Mouse (Mus musculus) intestine, embryonic 14.5 days (tissue): ENCODE data around the gene Spata2l. TPM values are rescaled to one million over a fixed set of nuclear protein-coding genes. Genes with fewer than 3 reads are reported as not detected.
"Not testable (repeated sequence)": the region's sequence is repeated elsewhere in the genome, so short reads cannot be mapped to it uniquely, and the experiment has no call there.

Experiments
- ATAC-seq: fragments of 200-750 bp; cut with Nextera tagmentation; replicated peaks from 2 replicates; pipeline ENCODE4 v1.8.0; 2017; ENCODE audit warnings: low read depth, moderate number of reproducible peaks, moderate TSS enrichment, moderate library complexity; ENCODE audit not compliant: low FRiP score, low TSS enrichment
- DNase-seq: peaks from one replicate; pipeline ENCODE4 v3.0.0-alpha.2; 2018; ENCODE audit warnings: low spot score
- H3K27ac ChIP-seq: fragments of 300-500 bp; sonication (generic); 2 replicates; pipeline ENCODE4 v1.5.1; 2014; ENCODE audit warnings: low read depth, mild to moderate bottlenecking, control low read depth
- H3K27me3 ChIP-seq: fragments of 300-500 bp; sonication (generic); replicated peaks from 2 replicates; pipeline ENCODE4 v1.6.1; 2014; ENCODE audit warnings: low read length, control low read depth; ENCODE audit not compliant: control insufficient read depth, insufficient read depth
- H3K36me3 ChIP-seq: fragments of 300-500 bp; sonication (generic); 2 replicates; pipeline ENCODE4 v1.6.1; 2014; ENCODE audit warnings: low read length, control low read depth; ENCODE audit not compliant: control insufficient read depth, insufficient read depth
- H3K4me1 ChIP-seq: fragments of 300-500 bp; sonication (generic); replicated peaks from 2 replicates; pipeline ENCODE4 v1.6.1; 2014; ENCODE audit warnings: low read length, control low read depth, mixed read lengths; ENCODE audit not compliant: control insufficient read depth, insufficient read depth
- H3K4me2 ChIP-seq: fragments of 300-500 bp; sonication (generic); 2 replicates; pipeline ENCODE4 v1.6.1; 2014; ENCODE audit warnings: low read length
- H3K4me3 ChIP-seq: fragments of 300-500 bp; sonication (generic); 2 replicates; pipeline ENCODE4 v1.5.1; 2014; ENCODE audit warnings: low read depth, low read length, control low read depth, mixed read lengths
- H3K9ac ChIP-seq: fragments of 300-500 bp; sonication (generic); 2 replicates; pipeline ENCODE4 v1.6.1; 2014; ENCODE audit warnings: mild to moderate bottlenecking, low read length
- H3K9me3 ChIP-seq: fragments of 300-500 bp; sonication (generic); 2 replicates; pipeline ENCODE4 v1.6.1; 2016; ENCODE audit warnings: low read length, control low read depth; ENCODE audit not compliant: control insufficient read depth
- WGBS: fragments of 180-500 bp; shearing (Covaris S2); extraction: QIAGEN DNeasy Blood & Tissue Kit; methylation state at CpG from one replicate; pipeline ENCODE4 v1.1.7; 2014; 5-methylcytosine and 5-hydroxymethylcytosine counted together
- polyA plus RNA-seq: library from polyadenylated mRNA; unstranded; fragments of >200 nt; fragmentation: Nextera tagmentation; extraction: Ambion mirVana; gene quantifications from 2 replicates; pipeline ENCODE4 v1.2.1, GENCODE M21; 2014

Spata2l gene
- polyA plus RNA-seq, 1 experiment from 2014 or later, result 3.7 TPM

GRCm38 (mm10) chr8:123202288-123202687, 33.7 kb downstream of the Spata2l start:
- peak; percentile 95 for DNase-seq
- WGBS, result 30% methylated on average over 5 of the region's 5 CpGs
- Histone ChIP-seq H3K36me3 (peaks cover 20% of the 10 kb centered on the region), H3K27ac (no peak overlapping the region), H3K27me3 (no peaks in the 10 kb centered on the region), H3K9me3 (no peaks in the 10 kb centered on the region), H3K4me3 (no peak overlapping the region), H3K9ac (no peak overlapping the region), H3K4me2 (no peak overlapping the region), H3K4me1 (no peaks in the 10 kb centered on the region)
- no peak for ATAC-seq

- ATAC-seq (no peak), DNase-seq (no peak)
- Histone ChIP-seq H3K9ac (no peak overlapping the region), H3K27me3 (no peaks in the 10 kb centered on the region), H3K27ac (no peak overlapping the region), H3K4me1 (no peaks in the 10 kb centered on the region), H3K4me2 (no peak overlapping the region), H3K4me3 (no peak overlapping the region), H3K36me3 (no peaks in the 10 kb centered on the region; the same call in 1 of the 2 replicates), H3K9me3 (no peaks in the 10 kb centered on the region)
- 58% methylated on average over 14 of the region's 14 CpGs for WGBS
These were observed 36.2 kb downstream of the Spata2l start for GRCm38 (mm10) chr8:123199864-123200263.

GRCm38 (mm10) chr8:123197016-123197415, 39.0 kb downstream of the Spata2l start:
- 74% methylated on average over 5 of the region's 5 CpGs for WGBS
- H3K9ac ChIP-seq, H3K4me3 ChIP-seq, H3K27me3 ChIP-seq, H3K4me2 ChIP-seq, ATAC-seq, H3K27ac ChIP-seq, H3K9me3 ChIP-seq, H3K36me3 ChIP-seq, DNase-seq, H3K4me1 ChIP-seq: not testable (repeated sequence)

GRCm38 (mm10) chr8:123193771-123194170, 42.3 kb downstream of the Spata2l start:
- WGBS, result 82% methylated on average over 9 of the region's 9 CpGs
- H3K9me3 ChIP-seq, result no peaks in the 10 kb centered on the region
- H3K4me1 ChIP-seq, result no peaks in the 10 kb centered on the region
- ATAC-seq (no peak), DNase-seq (no peak)
- no peaks in the 10 kb centered on the region for H3K27me3 ChIP-seq
- H3K4me2 ChIP-seq, result no peak overlapping the region
- H3K4me3 ChIP-seq, result no peak overlapping the region
- H3K36me3 ChIP-seq, result no peaks in the 10 kb centered on the region
- no peak overlapping the region for H3K9ac ChIP-seq
- no peak overlapping the region for H3K27ac ChIP-seq

GRCm38 (mm10) chr8:123191908-123192307, 44.1 kb downstream of the Spata2l start:
- H3K9me3 ChIP-seq, result no peaks in the 10 kb centered on the region
- H3K4me1 ChIP-seq, result no peaks in the 10 kb centered on the region
- no peak overlapping the region for H3K4me2 ChIP-seq
- no peaks in the 10 kb centered on the region for H3K27me3 ChIP-seq
- DNase-seq (peak; percentile 54), ATAC-seq (no peak)
- no peak overlapping the region for H3K9ac ChIP-seq
- H3K36me3 ChIP-seq, result no peaks in the 10 kb centered on the region
- H3K27ac ChIP-seq, result no peak overlapping the region
- no peak overlapping the region for H3K4me3 ChIP-seq
- 57% methylated on average over 7 of the region's 8 CpGs for WGBS

- DNase-seq, result peak; percentile 90
- 3% methylated on average over 9 of the region's 9 CpGs for WGBS
- H3K4me1 ChIP-seq, result peaks cover 9% of the 10 kb centered on the region
These were observed 45.4 kb downstream of the Spata2l start for GRCm38 (mm10) chr8:123190678-123191077.

GRCm38 (mm10) chr8:123188841-123189240, 47.2 kb downstream of the Spata2l start:
- Histone ChIP-seq H3K4me1 (peaks cover 11% of the 10 kb centered on the region), H3K4me3 (no peak overlapping the region), H3K4me2 (no peak overlapping the region), H3K9me3 (no peaks in the 10 kb centered on the region), H3K36me3 (no peaks in the 10 kb centered on the region), H3K27me3 (no peaks in the 10 kb centered on the region), H3K27ac (no peak overlapping the region), H3K9ac (no peak overlapping the region)
- WGBS, result 72% methylated on average over 7 of the region's 7 CpGs
- DNase-seq (no peak), ATAC-seq (no peak)

More at GRCm38 (mm10) chr8:123190678-123191077, 45.4 kb downstream of the Spata2l start:
- Histone ChIP-seq H3K9me3 (no peaks in the 10 kb centered on the region), H3K4me3 (no peak overlapping the region), H3K9ac (0 out of 2 replicates have a peak overlapping the region, but pooled peaks have one; percentile 22), H3K36me3 (no peaks in the 10 kb centered on the region), H3K4me2 (peak overlapping the region; percentile 12; the same call in 1 of the 2 replicates), H3K27me3 (no peaks in the 10 kb centered on the region), H3K27ac (no peak overlapping the region)
- no peak; the same call in 1 of the 2 replicates for ATAC-seq

- H3K4me3 ChIP-seq, result no peak overlapping the region
These were observed 48.0 kb downstream of the Spata2l start for GRCm38 (mm10) chr8:123188006-123188405.

More at GRCm38 (mm10) chr8:123188006-123188405, 48.0 kb downstream of the Spata2l start:
- Histone ChIP-seq H3K36me3 (no peaks in the 10 kb centered on the region), H3K9ac (no peak overlapping the region), H3K9me3 (no peaks in the 10 kb centered on the region), H3K4me1 (peaks cover 11% of the 10 kb centered on the region), H3K4me2 (no peak overlapping the region), H3K27ac (no peak overlapping the region), H3K27me3 (no peaks in the 10 kb centered on the region)
- no peak for DNase-seq
- no peak for ATAC-seq
- 89% methylated on average over 2 of the region's 2 CpGs for whole genome bisulfite sequencing
